Mouse (Mus musculus): ENCODE results near the gene Il1a.

The Il1a gene

GRCm38 (mm10) chr2:129295075-129295474 is 14.7 kb downstream of the Il1a start:
- TF ChIP-seq GATA4 (IDR thresholded peaks at IDR 0.05; ENCODE audit: insufficient replicate concordance, low read length), result no peak

- TF ChIP-seq GATA4 (IDR thresholded peaks at IDR 0.05; ENCODE audit: insufficient replicate concordance, low read length), result no peak
Observed at GRCm38 (mm10) chr2:129273823-129274222, 35.9 kb downstream of the Il1a start.

GRCm38 (mm10) chr2:129270621-129271020 is 39.2 kb downstream of the Il1a start:
- no peak for TF ChIP-seq GATA4 (IDR thresholded peaks at IDR 0.05; ENCODE audit: insufficient replicate concordance, low read length)

- TF ChIP-seq GATA4 (IDR thresholded peaks at IDR 0.05; ENCODE audit: insufficient replicate concordance, low read length), result no peak
Observed at GRCm38 (mm10) chr2:129269986-129270385, 39.8 kb downstream of the Il1a start.

GRCm38 (mm10) chr2:129269161-129269643 is 40.6 kb downstream of the Il1a start:
- TF ChIP-seq GATA4 (IDR thresholded peaks at IDR 0.05; ENCODE audit: insufficient replicate concordance, low read length), result no peak

- TF ChIP-seq GATA4 (IDR thresholded peaks at IDR 0.05; ENCODE audit: insufficient replicate concordance, low read length), result no peak
Observed at GRCm38 (mm10) chr2:129267738-129268137, 42.0 kb downstream of the Il1a start.

GRCm38 (mm10) chr2:129265316-129265715 is 44.5 kb downstream of the Il1a start:
- TF ChIP-seq GATA4 (IDR thresholded peaks at IDR 0.05; ENCODE audit: insufficient replicate concordance, low read length), result no peak

- no peak for TF ChIP-seq GATA4 (IDR thresholded peaks at IDR 0.05; ENCODE audit: insufficient replicate concordance, low read length)
Observed at GRCm38 (mm10) chr2:129263073-129263472, 46.7 kb downstream of the Il1a start.

GRCm38 (mm10) chr2:129261151-129261794 is 48.5 kb downstream of the Il1a start:
- no peak for TF ChIP-seq GATA4 (IDR thresholded peaks at IDR 0.05; ENCODE audit: insufficient replicate concordance, low read length)

- TF ChIP-seq GATA4 (IDR thresholded peaks at IDR 0.05; ENCODE audit: insufficient replicate concordance, low read length), result no peak
Observed at GRCm38 (mm10) chr2:129260646-129261045, 49.1 kb downstream of the Il1a start.

GRCm38 (mm10) chr2:129258475-129259211 is 51.1 kb downstream of the Il1a start:
- no peak for TF ChIP-seq GATA4 (IDR thresholded peaks at IDR 0.05; ENCODE audit: insufficient replicate concordance, low read length)

GRCm38 (mm10) chr2:129258056-129258455 is 51.7 kb downstream of the Il1a start:
- no peak for TF ChIP-seq GATA4 (IDR thresholded peaks at IDR 0.05; ENCODE audit: insufficient replicate concordance, low read length)

- TF ChIP-seq GATA4 (IDR thresholded peaks at IDR 0.05; ENCODE audit: insufficient replicate concordance, low read length), result no peak
Observed at GRCm38 (mm10) chr2:129256006-129256405, 53.8 kb downstream of the Il1a start.

GRCm38 (mm10) chr2:129254076-129254475 is 55.7 kb downstream of the Il1a start:
- TF ChIP-seq GATA4 (IDR thresholded peaks at IDR 0.05; ENCODE audit: insufficient replicate concordance, low read length), result no peak

GRCm38 (mm10) chr2:129253631-129253970 is 56.2 kb downstream of the Il1a start:
- TF ChIP-seq GATA4 (IDR thresholded peaks at IDR 0.05; ENCODE audit: insufficient replicate concordance, low read length), result no peak

GRCm38 (mm10) chr2:129252836-129253630 is 56.7 kb downstream of the Il1a start:
- no peak for TF ChIP-seq GATA4 (IDR thresholded peaks at IDR 0.05; ENCODE audit: insufficient replicate concordance, low read length)

Data from liver, adult (tissue).